Mouse (Mus musculus) retina, adult 2 months (tissue): ENCODE data around the gene Tex12.
A peak's percentile ranks its signal among the peaks of the same experiment; 100 is the strongest.

Experiments used
- DNase-seq: peaks from one replicate; pipeline ENCODE4 v3.0.0-alpha.2; 2012; ENCODE audit warnings: low read depth, low spot score

Gene Tex12

GRCm38 (mm10) chr9:50561145-50561917, at the start of gene Tex12:
Gene Tex12 (minus strand): TSS chr9:50561325.
- no peak for DNase-seq

- DNase-seq = no peak
Measured at GRCm38 (mm10) chr9:50604338-50604737, 43.2 kb upstream of the Tex12 start.

- DNase-seq = no peak
Measured at GRCm38 (mm10) chr9:50603998-50604324, 42.8 kb upstream of the Tex12 start.

- DNase-seq = peak; percentile 92
Measured at GRCm38 (mm10) chr9:50603189-50603997, 42.3 kb upstream of the Tex12 start, which contains the start of the genes Sdhd and Timm8b. Gene Sdhd (minus strand): TSS chr9:50603812. Gene Timm8b (plus strand): TSS chr9:50603910.

- DNase-seq = no peak
Measured at GRCm38 (mm10) chr9:50602055-50602845, 41.1 kb upstream of the Tex12 start.

GRCm38 (mm10) chr9:50601536-50601935, 40.4 kb upstream of the Tex12 start:
- no peak for DNase-seq

- DNase-seq = no peak
Measured at GRCm38 (mm10) chr9:50596973-50597372, 35.8 kb upstream of the Tex12 start.

- no peak for DNase-seq
Measured at GRCm38 (mm10) chr9:50594794-50595417, 33.8 kb upstream of the Tex12 start.

GRCm38 (mm10) chr9:50593544-50593943, 32.4 kb upstream of the Tex12 start:
- no peak for DNase-seq

GRCm38 (mm10) chr9:50592955-50593354, 31.8 kb upstream of the Tex12 start:
- DNase-seq = no peak

GRCm38 (mm10) chr9:50590856-50591518, 29.9 kb upstream of the Tex12 start:
- no peak for DNase-seq

- no peak for DNase-seq
Measured at GRCm38 (mm10) chr9:50586955-50587354, 25.8 kb upstream of the Tex12 start.

GRCm38 (mm10) chr9:50585145-50585818, 24.2 kb upstream of the Tex12 start:
- DNase-seq = no peak

- DNase-seq = no peak
Measured at GRCm38 (mm10) chr9:50580370-50580769, 19.2 kb upstream of the Tex12 start.

- no peak for DNase-seq
Measured at GRCm38 (mm10) chr9:50569599-50570525, 8.7 kb upstream of the Tex12 start.

GRCm38 (mm10) chr9:50567881-50568280, 6.8 kb upstream of the Tex12 start:
- no peak for DNase-seq

- DNase-seq = no peak
Measured at GRCm38 (mm10) chr9:50567372-50567771, 6.2 kb upstream of the Tex12 start.

GRCm38 (mm10) chr9:50565940-50566339, 4.8 kb upstream of the Tex12 start:
- no peak for DNase-seq

GRCm38 (mm10) chr9:50565173-50565572, 4.0 kb upstream of the Tex12 start:
- DNase-seq = no peak
